Mouse (Mus musculus) small intestine, adult 2 months (tissue): Measurements from ENCODE around the gene Mrc2. TPM values are rescaled to one million over a fixed set of nuclear protein-coding genes. Genes with fewer than 3 reads are reported as not detected.

Experiments
- H3K27ac ChIP-seq: fragments of 200-500 bp; 2 replicates; pipeline ENCODE4 v1.5.1; 2012; ENCODE audit warnings: low read depth, low read length, control low read depth, inconsistent platforms; ENCODE audit not compliant: insufficient read depth
- H3K27me3 ChIP-seq: fragments of 200-500 bp; 2 replicates; pipeline ENCODE4 v1.6.1; 2012; ENCODE audit warnings: mild to moderate bottlenecking, moderate library complexity, low read length, inconsistent platforms; ENCODE audit not compliant: control insufficient read depth, insufficient read depth
- H3K36me3 ChIP-seq: fragments of 200-500 bp; 2 replicates; pipeline ENCODE4 v1.6.1; 2012; ENCODE audit warnings: mild to moderate bottlenecking, low read length, control low read depth, inconsistent platforms; ENCODE audit not compliant: control insufficient read depth, insufficient read depth
- H3K4me1 ChIP-seq: fragments of 200-500 bp; 2 replicates; pipeline ENCODE4 v1.6.1; 2012; ENCODE audit warnings: low read length, inconsistent platforms, mixed read lengths; ENCODE audit not compliant: control insufficient read depth, insufficient read depth, insufficient read length
- H3K4me3 ChIP-seq: fragments of 200-500 bp; 2 replicates; pipeline ENCODE4 v1.5.1; 2012; ENCODE audit warnings: low read depth, mild to moderate bottlenecking, control low read depth, inconsistent platforms, low read length, moderate library complexity
- CTCF ChIP-seq: fragments of 200-500 bp; IDR thresholded peaks from 2 replicates; pipeline ENCODE4 v1.5.1; 2012; ENCODE audit warnings: low read depth, mild to moderate bottlenecking, control low read depth, inconsistent platforms, low read length, moderate library complexity, mixed read lengths; ENCODE audit not compliant: insufficient replicate concordance, insufficient read length; ENCODE audit errors: extremely low read depth
- POLR2A ChIP-seq: fragments of 200-500 bp; IDR thresholded peaks from 2 replicates; pipeline ENCODE4 v1.6.1; 2012; ENCODE audit warnings: low read depth, mild to moderate bottlenecking, control low read depth, inconsistent platforms, low read length, moderate library complexity
- WGBS: fragments of 180-500 bp; shearing (Covaris S2); methylation state at CpG from one replicate; pipeline ENCODE4 v1.1.7; 2018; 5-methylcytosine and 5-hydroxymethylcytosine counted together
- polyA plus RNA-seq: library from polyadenylated mRNA; depleted of rRNA; stranded (reverse); fragments of >200 nt; gene quantifications from 2 replicates; pipeline ENCODE4 v1.2.3, GENCODE M21; 2012

The Mrc2 gene
- polyA plus RNA-seq, 1 experiment, result 3.9 TPM

GRCm38 (mm10) chr11:105369526-105370386 lies 77.3 kb downstream of the Mrc2 start:
- WGBS, result 84% methylated on average over 13 of the region's 13 CpGs
- TF ChIP-seq POLR2A (no peak), CTCF (no peak)
- no peak overlapping the region for H3K4me3 ChIP-seq
- H3K36me3 ChIP-seq, result no peaks in the 10 kb centered on the region
- H3K4me1 ChIP-seq, result peaks cover 4% of the 10 kb centered on the region; the same call in 1 of the 2 replicates
- H3K27ac ChIP-seq, result no peak overlapping the region
- H3K27me3 ChIP-seq, result no peaks in the 10 kb centered on the region

- no peaks in the 10 kb centered on the region for H3K36me3 ChIP-seq
- no peak overlapping the region for H3K27ac ChIP-seq
- H3K27me3 ChIP-seq, result no peaks in the 10 kb centered on the region
- H3K4me1 ChIP-seq, result no peaks in the 10 kb centered on the region
- WGBS, result 65% methylated on average over 9 of the region's 9 CpGs
- TF ChIP-seq POLR2A (no peak), CTCF (no peak)
- no peak overlapping the region for H3K4me3 ChIP-seq
These were observed 79.4 kb downstream of the Mrc2 start for GRCm38 (mm10) chr11:105371818-105372217.

GRCm38 (mm10) chr11:105373881-105374280 lies 81.4 kb downstream of the Mrc2 start:
- TF ChIP-seq CTCF (no peak), POLR2A (no peak)
- Histone ChIP-seq H3K4me3 (no peak overlapping the region), H3K27ac (no peak overlapping the region), H3K36me3 (no peaks in the 10 kb centered on the region), H3K27me3 (no peaks in the 10 kb centered on the region), H3K4me1 (no peaks in the 10 kb centered on the region)
- 72% methylated on average over 8 of the region's 8 CpGs for WGBS

- Histone ChIP-seq H3K27ac (no peak overlapping the region), H3K27me3 (no peaks in the 10 kb centered on the region), H3K36me3 (no peaks in the 10 kb centered on the region), H3K4me1 (no peaks in the 10 kb centered on the region), H3K4me3 (no peak overlapping the region)
- no peak for TF ChIP-seq POLR2A
- 65% methylated on average over 10 of the region's 10 CpGs for WGBS
These were observed 82.2 kb downstream of the Mrc2 start for GRCm38 (mm10) chr11:105374526-105375175.

- Histone ChIP-seq H3K27me3 (no peaks in the 10 kb centered on the region), H3K4me3 (no peak overlapping the region), H3K36me3 (no peaks in the 10 kb centered on the region), H3K4me1 (no peaks in the 10 kb centered on the region), H3K27ac (no peak overlapping the region)
- TF ChIP-seq CTCF, result no peak
- no peak for TF ChIP-seq POLR2A
- WGBS, result 30% methylated on average over 1 of the region's 1 CpGs
These were observed 83.4 kb downstream of the Mrc2 start for GRCm38 (mm10) chr11:105375821-105376235.

- TF ChIP-seq CTCF (no peak), POLR2A (no peak)
- H3K27me3 ChIP-seq, result no peaks in the 10 kb centered on the region
- H3K4me3 ChIP-seq, result no peak overlapping the region
- H3K36me3 ChIP-seq, result no peaks in the 10 kb centered on the region
- H3K27ac ChIP-seq, result no peak overlapping the region
- H3K4me1 ChIP-seq, result no peaks in the 10 kb centered on the region
- 89% methylated on average over 9 of the region's 9 CpGs for WGBS
These were observed 92.8 kb downstream of the Mrc2 start for GRCm38 (mm10) chr11:105385266-105385665.

- Histone ChIP-seq H3K27ac (no peak overlapping the region), H3K27me3 (no peaks in the 10 kb centered on the region), H3K36me3 (no peaks in the 10 kb centered on the region), H3K4me1 (no peaks in the 10 kb centered on the region), H3K4me3 (no peak overlapping the region)
- WGBS, result 40% methylated on average over 2 of the region's 2 CpGs
- no peak for TF ChIP-seq POLR2A
- no peak for TF ChIP-seq CTCF
These were observed 96.2 kb downstream of the Mrc2 start for GRCm38 (mm10) chr11:105388636-105389035.
